Mouse (Mus musculus) stomach, postnatal 0 days (tissue): ENCODE data around the gene Wdr38.

Experiments used
- CTCF ChIP-seq: IDR thresholded peaks from 2 replicates; pipeline ENCODE4 v1.5.1; 2016; ENCODE audit warnings: antibody characterized with exemption, low read depth, mild to moderate bottlenecking, moderate library complexity
- EP300 ChIP-seq: optimal IDR thresholded peaks from 2 replicates; pipeline ENCODE3; 2016; ENCODE audit warnings: antibody characterized with exemption

GRCm38 (mm10) chr2:38999381-38999780, 2.1 kb downstream of the Wdr38 start:
- TF ChIP-seq CTCF (no peak), EP300 (no peak)
